Mouse (Mus musculus): ENCODE data around the gene Tbc1d22b. TPM values are rescaled to one million over a fixed set of nuclear protein-coding genes. Genes with fewer than 3 reads are reported as not detected.
"Not testable (repeated sequence)": the region's sequence is repeated elsewhere in the genome, so short reads cannot be mapped to it uniquely, and the experiment has no call there.

The Tbc1d22b gene
- polyA plus RNA-seq, 1 experiment from 2014 or later = 16.4 TPM

- Histone ChIP-seq H3K4me3 (no peak overlapping the region), H3K4me2 (no peak overlapping the region), H3K36me3 (peaks cover 81% of the 10 kb centered on the region), H3K9me3 (no peaks in the 10 kb centered on the region), H3K9ac (no peak overlapping the region), H3K27me3 (no peaks in the 10 kb centered on the region), H3K4me1 (no peaks in the 10 kb centered on the region), H3K27ac (no peak overlapping the region)
- ATAC-seq (ENCODE audit: insufficient number of reproducible peaks, insufficient read depth, low FRiP score, low TSS enrichment, low read depth) = 0 out of 2 replicates have a peak, but pooled peaks have one; percentile 20
- 89% methylated on average over 13 of the region's 13 CpGs for WGBS
Observed at GRCm38 (mm10) chr17:29596771-29597132, 47.2 kb downstream of the Tbc1d22b start.

- Histone ChIP-seq H3K27ac (no peak overlapping the region), H3K4me2 (no peak overlapping the region), H3K4me3 (no peak overlapping the region), H3K4me1 (no peaks in the 10 kb centered on the region), H3K36me3 (peaks cover 86% of the 10 kb centered on the region), H3K27me3 (no peaks in the 10 kb centered on the region), H3K9me3 (no peaks in the 10 kb centered on the region), H3K9ac (no peak overlapping the region)
- 92% methylated on average over 14 of the region's 14 CpGs for WGBS
- ATAC-seq (ENCODE audit: insufficient number of reproducible peaks, insufficient read depth, low FRiP score, low TSS enrichment, low read depth) = no peak
Observed at GRCm38 (mm10) chr17:29599051-29599450, 49.5 kb downstream of the Tbc1d22b start.

- no peak overlapping the region for H3K27ac ChIP-seq
- no peak overlapping the region for H3K4me2 ChIP-seq
- 83% methylated on average over 8 of the region's 8 CpGs for whole genome bisulfite sequencing
- no peak overlapping the region for H3K9ac ChIP-seq
- no peaks in the 10 kb centered on the region for H3K27me3 ChIP-seq
- H3K36me3 ChIP-seq = peaks cover 81% of the 10 kb centered on the region
- no peak overlapping the region for H3K4me3 ChIP-seq
- no peaks in the 10 kb centered on the region for H3K9me3 ChIP-seq
- ATAC-seq (ENCODE audit: insufficient number of reproducible peaks, insufficient read depth, low FRiP score, low TSS enrichment, low read depth) = no peak
- H3K4me1 ChIP-seq = no peaks in the 10 kb centered on the region
Observed at GRCm38 (mm10) chr17:29599537-29599936, 50.0 kb downstream of the Tbc1d22b start.

- no peak for ATAC-seq (ENCODE audit: insufficient number of reproducible peaks, insufficient read depth, low FRiP score, low TSS enrichment, low read depth)
- Histone ChIP-seq H3K4me2 (no peak overlapping the region), H3K9ac (no peak overlapping the region), H3K27me3 (no peaks in the 10 kb centered on the region), H3K9me3 (no peaks in the 10 kb centered on the region), H3K27ac (no peak overlapping the region), H3K36me3 (peaks cover 76% of the 10 kb centered on the region), H3K4me3 (no peak overlapping the region), H3K4me1 (no peaks in the 10 kb centered on the region)
- WGBS = 80% methylated on average over 4 of the region's 4 CpGs
Observed at GRCm38 (mm10) chr17:29601391-29601790, 51.8 kb downstream of the Tbc1d22b start.

- H3K4me3 ChIP-seq = no peak overlapping the region
- H3K27me3 ChIP-seq = no peaks in the 10 kb centered on the region
- 26% methylated on average over 6 of the region's 6 CpGs for WGBS
- H3K27ac ChIP-seq = no peak overlapping the region
- ATAC-seq (ENCODE audit: insufficient number of reproducible peaks, insufficient read depth, low FRiP score, low TSS enrichment, low read depth) = no peak
- H3K9ac ChIP-seq = no peak overlapping the region
- H3K4me2 ChIP-seq = no peak overlapping the region
- peaks cover 76% of the 10 kb centered on the region for H3K36me3 ChIP-seq
- H3K4me1 ChIP-seq = no peaks in the 10 kb centered on the region
- H3K9me3 ChIP-seq = no peaks in the 10 kb centered on the region
Observed at GRCm38 (mm10) chr17:29603283-29603682, 53.7 kb downstream of the Tbc1d22b start.

GRCm38 (mm10) chr17:29613453-29613852 is 63.9 kb downstream of the Tbc1d22b start:
- ATAC-seq (ENCODE audit: insufficient number of reproducible peaks, insufficient read depth, low FRiP score, low TSS enrichment, low read depth); H3K4me3 ChIP-seq; H3K9ac ChIP-seq; H3K27ac ChIP-seq; H3K36me3 ChIP-seq; H3K27me3 ChIP-seq; H3K4me2 ChIP-seq; H3K9me3 ChIP-seq: not testable (repeated sequence)
- 81% methylated on average over 5 of the region's 5 CpGs for WGBS
- H3K4me1 ChIP-seq = peaks cover 36% of the 10 kb centered on the region

- Histone ChIP-seq H3K4me3 (peak within 1 kb of the TSS; percentile 100), H3K9ac (peak within 1 kb of the TSS; percentile 99), H3K4me2 (peak within 1 kb of the TSS; percentile 90), H3K9me3 (no peaks in the 10 kb centered on the region), H3K4me1 (peaks cover 36% of the 10 kb centered on the region), H3K27me3 (no peaks in the 10 kb centered on the region), H3K27ac (peak within 1 kb of the TSS; percentile 98), H3K36me3 (peaks cover 10% of the 10 kb centered on the region)
- ATAC-seq (ENCODE audit: insufficient number of reproducible peaks, insufficient read depth, low FRiP score, low TSS enrichment, low read depth) = peak; percentile 86
- WGBS = 2% methylated on average over 52 of the region's 52 CpGs
Observed at GRCm38 (mm10) chr17:29614115-29615023, 64.8 kb downstream of the Tbc1d22b start, which contains the start of the genes Rnf8 and Gm28043. Rnf8 (plus strand) TSS chr17:29614790. Gm28043 (plus strand) TSS chr17:29614876.

- Histone ChIP-seq H3K4me3 (peak overlapping the region; percentile 100), H3K9me3 (no peaks in the 10 kb centered on the region), H3K9ac (peak overlapping the region; percentile 99), H3K4me2 (peak overlapping the region; percentile 90), H3K36me3 (peaks cover 17% of the 10 kb centered on the region), H3K27me3 (no peaks in the 10 kb centered on the region), H3K4me1 (peaks cover 36% of the 10 kb centered on the region), H3K27ac (peak overlapping the region; percentile 98)
- under 1% methylated on average over 43 of the region's 43 CpGs for WGBS
- ATAC-seq (ENCODE audit: insufficient number of reproducible peaks, insufficient read depth, low FRiP score, low TSS enrichment, low read depth) = peak; percentile 11; the same call in 1 of the 2 replicates
Observed at GRCm38 (mm10) chr17:29615024-29615551, 65.5 kb downstream of the Tbc1d22b start.

- H3K4me3 ChIP-seq = peak overlapping the region; percentile 100
- peak overlapping the region; percentile 90 for H3K4me2 ChIP-seq
Observed at GRCm38 (mm10) chr17:29615616-29616015, 66.0 kb downstream of the Tbc1d22b start.

GRCm38 (mm10) chr17:29619231-29619630 is 69.6 kb downstream of the Tbc1d22b start:
- Histone ChIP-seq H3K4me1 (peaks cover 29% of the 10 kb centered on the region), H3K4me3 (no peak overlapping the region), H3K9me3 (no peaks in the 10 kb centered on the region), H3K27ac (no peak overlapping the region), H3K27me3 (no peaks in the 10 kb centered on the region), H3K9ac (no peak overlapping the region), H3K36me3 (peaks cover 56% of the 10 kb centered on the region), H3K4me2 (no peak overlapping the region)
- no peak for ATAC-seq (ENCODE audit: insufficient number of reproducible peaks, insufficient read depth, low FRiP score, low TSS enrichment, low read depth)
- 84% methylated on average over 3 of the region's 3 CpGs for WGBS

More at GRCm38 (mm10) chr17:29615616-29616015, 66.0 kb downstream of the Tbc1d22b start:
- Histone ChIP-seq H3K27ac (peak overlapping the region; percentile 98), H3K4me1 (peaks cover 36% of the 10 kb centered on the region), H3K27me3 (no peaks in the 10 kb centered on the region), H3K9me3 (no peaks in the 10 kb centered on the region), H3K9ac (peak overlapping the region; percentile 99), H3K36me3 (peaks cover 21% of the 10 kb centered on the region)
- no peak for ATAC-seq (ENCODE audit: insufficient number of reproducible peaks, insufficient read depth, low FRiP score, low TSS enrichment, low read depth)
- 11% methylated on average over 4 of the region's 4 CpGs for WGBS

- H3K9ac ChIP-seq = no peak overlapping the region
- H3K4me2 ChIP-seq = no peak overlapping the region
- WGBS = 95% methylated on average over 8 of the region's 8 CpGs
- no peak overlapping the region for H3K27ac ChIP-seq
- H3K9me3 ChIP-seq = no peaks in the 10 kb centered on the region
- no peak for ATAC-seq (ENCODE audit: insufficient number of reproducible peaks, insufficient read depth, low FRiP score, low TSS enrichment, low read depth)
- no peaks in the 10 kb centered on the region for H3K27me3 ChIP-seq
- H3K36me3 ChIP-seq = peaks cover 97% of the 10 kb centered on the region
- H3K4me1 ChIP-seq = no peaks in the 10 kb centered on the region; the same call in 1 of the 2 replicates
- H3K4me3 ChIP-seq = no peak overlapping the region
Observed at GRCm38 (mm10) chr17:29623488-29623887, 73.9 kb downstream of the Tbc1d22b start.

GRCm38 (mm10) chr17:29627285-29627684 is 77.7 kb downstream of the Tbc1d22b start:
- no peak overlapping the region for H3K4me2 ChIP-seq
- ATAC-seq (ENCODE audit: insufficient number of reproducible peaks, insufficient read depth, low FRiP score, low TSS enrichment, low read depth) = no peak
- no peak overlapping the region for H3K4me3 ChIP-seq
- no peak overlapping the region for H3K27ac ChIP-seq
- H3K4me1 ChIP-seq = no peaks in the 10 kb centered on the region
- H3K27me3 ChIP-seq = no peaks in the 10 kb centered on the region
- no peaks in the 10 kb centered on the region for H3K9me3 ChIP-seq
- H3K9ac ChIP-seq = no peak overlapping the region
- peaks cover 93% of the 10 kb centered on the region for H3K36me3 ChIP-seq
- WGBS = 89% methylated on average over 9 of the region's 9 CpGs

Data from embryonic facial prominence, embryonic 13.5 days (tissue).